Mouse (Mus musculus) hindbrain, embryonic 10.5 days (tissue): Measurements from ENCODE around the gene Olfr1383. TPM values are rescaled to one million over a fixed set of nuclear protein-coding genes. Genes with fewer than 3 reads are reported as not detected.
"Not testable (repeated sequence)": the region's sequence is repeated elsewhere in the genome, so short reads cannot be mapped to it uniquely, and the experiment has no call there.

Experiments
- DNase-seq: peaks from one replicate; pipeline ENCODE4 v3.0.0-alpha.2; 2017; ENCODE audit warnings: low spot score
- H3K27ac ChIP-seq: fragments of 300-500 bp; sonication (generic); 2 replicates; pipeline ENCODE4 v1.5.1; 2016; ENCODE audit warnings: mild to moderate bottlenecking, moderate library complexity
- H3K27me3 ChIP-seq: fragments of 300-500 bp; sonication (generic); 2 replicates; pipeline ENCODE4 v1.6.1; 2016; ENCODE audit warnings: mild to moderate bottlenecking; ENCODE audit not compliant: poor library complexity, insufficient read depth, severe bottlenecking
- H3K36me3 ChIP-seq: fragments of 300-500 bp; sonication (generic); 2 replicates; pipeline ENCODE4 v1.6.1; 2016; ENCODE audit warnings: mild to moderate bottlenecking, moderate library complexity
- H3K4me1 ChIP-seq: fragments of 300-500 bp; sonication (generic); replicated peaks from 2 replicates; pipeline ENCODE4 v1.6.1; 2016; ENCODE audit warnings: mild to moderate bottlenecking
- H3K4me3 ChIP-seq: fragments of 300-500 bp; sonication (generic); 2 replicates; pipeline ENCODE4 v1.5.1; 2016; ENCODE audit warnings: mild to moderate bottlenecking, moderate library complexity
- H3K9me3 ChIP-seq: fragments of 300-500 bp; sonication (generic); 2 replicates; pipeline ENCODE4 v1.6.1; 2016; ENCODE audit warnings: mild to moderate bottlenecking, moderate library complexity
- WGBS: fragments of 180-500 bp; shearing (Covaris S2); methylation state at CpG from one replicate; pipeline ENCODE4 v1.1.7; 2016; 5-methylcytosine and 5-hydroxymethylcytosine counted together
- polyA plus RNA-seq: library from polyadenylated mRNA; unstranded; fragments of >200 nt; fragmentation: Nextera tagmentation; extraction: Ambion mirVana; gene quantifications from 2 replicates; pipeline ENCODE4 v1.2.1, GENCODE M21; 2016

The Olfr1383 gene
- not detected in 2 replicates for polyA plus RNA-seq

DNA sequence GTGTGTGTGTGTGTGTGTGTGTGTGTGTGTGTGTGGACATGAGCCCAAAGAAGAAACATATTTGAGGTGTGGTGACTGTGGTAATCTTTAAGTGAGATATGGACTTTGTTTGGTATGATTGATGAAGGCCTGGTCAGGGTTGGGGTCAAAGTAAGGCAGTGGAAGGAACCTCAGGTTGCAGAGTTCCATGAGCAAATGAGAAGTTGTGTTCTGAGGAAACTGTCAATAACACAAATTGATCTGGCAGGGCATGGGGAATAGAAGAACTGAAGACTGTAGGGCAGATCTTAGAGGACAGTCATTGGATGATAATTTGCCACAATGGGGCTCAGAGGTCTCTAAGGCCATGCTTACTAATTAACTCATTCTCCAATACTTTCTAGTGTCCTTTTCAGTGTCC, at the start of gene Olfr1383:
Gene Olfr1383 (plus strand): TSS at position 301 of the 400 bp plus-strand sequence.
- H3K9me3 ChIP-seq = no peaks in the 10 kb centered on the region
- no peaks in the 10 kb centered on the region for H3K36me3 ChIP-seq
- no peak for DNase-seq
- H3K27ac ChIP-seq = no peak within 1 kb of the TSS
- H3K27me3 ChIP-seq = no peaks in the 10 kb centered on the region
- H3K4me3 ChIP-seq = no peak within 1 kb of the TSS
- no peaks in the 10 kb centered on the region for H3K4me1 ChIP-seq

DNA sequence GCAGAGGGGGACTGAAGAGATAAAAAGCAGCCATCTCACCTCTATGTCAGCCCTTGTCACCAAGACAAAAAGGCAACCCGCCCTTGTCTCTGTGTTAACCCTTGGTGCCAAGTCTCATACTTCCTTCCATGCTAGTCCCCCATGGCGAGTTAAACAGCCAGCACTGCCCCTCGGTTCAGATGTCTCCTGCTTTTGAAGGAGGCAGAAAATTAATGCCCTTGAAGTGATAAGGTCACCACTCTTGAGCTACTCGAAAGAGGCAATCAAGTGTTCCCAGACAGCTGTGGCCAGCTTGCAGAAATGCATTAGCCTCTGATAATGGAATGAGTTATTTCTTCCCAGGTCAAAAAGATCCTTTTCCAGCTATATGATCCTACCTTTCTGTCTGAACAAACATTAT, 33.5 kb upstream of the Olfr1383 start:
- DNase-seq = no peak
- Histone ChIP-seq H3K27ac (no peak overlapping the region), H3K4me1 (no peaks in the 10 kb centered on the region), H3K4me3 (no peak overlapping the region), H3K36me3 (no peaks in the 10 kb centered on the region), H3K27me3 (no peaks in the 10 kb centered on the region), H3K9me3 (no peaks in the 10 kb centered on the region)
- 67% methylated on average over 4 of the region's 4 CpGs for WGBS

DNA sequence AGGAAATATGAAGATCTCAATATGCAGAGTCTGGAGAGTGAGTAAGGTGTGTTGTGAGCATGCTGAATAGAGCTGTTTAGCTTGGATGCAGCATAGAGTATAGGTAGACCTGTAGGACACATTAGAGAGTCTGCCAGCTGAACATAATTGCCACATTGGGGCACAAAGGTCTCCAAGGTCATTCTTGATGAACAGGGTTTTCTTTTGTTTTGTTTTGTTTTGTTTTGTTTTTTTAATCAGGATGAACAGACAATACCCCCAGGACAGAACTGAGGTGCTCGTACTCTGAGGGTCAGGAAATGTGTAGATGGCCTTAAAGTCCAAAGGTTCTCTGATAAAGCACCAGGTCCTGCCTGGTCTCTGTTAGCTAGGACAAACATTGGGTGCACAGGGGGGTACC, 30.7 kb upstream of the Olfr1383 start, which contains the start of gene Olfr1385:
Gene Olfr1385 (plus strand): TSS at position 301 of the 400 bp plus-strand sequence.
- H3K27me3 ChIP-seq, H3K4me1 ChIP-seq, H3K9me3 ChIP-seq, H3K27ac ChIP-seq, DNase-seq, H3K4me3 ChIP-seq, H3K36me3 ChIP-seq: not testable (repeated sequence)
- 73% methylated on average over 1 of the region's 1 CpGs for WGBS

- DNase-seq = no peak
- no peak overlapping the region for H3K27ac ChIP-seq
- no peaks in the 10 kb centered on the region for H3K27me3 ChIP-seq
- H3K36me3 ChIP-seq = no peaks in the 10 kb centered on the region
- H3K9me3 ChIP-seq = no peaks in the 10 kb centered on the region
- H3K4me3 ChIP-seq = no peak overlapping the region
- H3K4me1 ChIP-seq = no peaks in the 10 kb centered on the region
- WGBS = 79% methylated on average over 5 of the region's 5 CpGs
Measured at GRCm38 (mm10) chr11:49518086-49518485, 1.4 kb upstream of the Olfr1383 start.

- H3K9me3 ChIP-seq = no peaks in the 10 kb centered on the region
- H3K36me3 ChIP-seq = no peaks in the 10 kb centered on the region
- no peak for DNase-seq
- H3K27me3 ChIP-seq = no peaks in the 10 kb centered on the region
- WGBS = 83% methylated on average over 3 of the region's 3 CpGs
- no peak within 1 kb of the TSS for H3K4me3 ChIP-seq
- no peaks in the 10 kb centered on the region for H3K4me1 ChIP-seq
- H3K27ac ChIP-seq = no peak within 1 kb of the TSS
Measured at GRCm38 (mm10) chr11:49527947-49528346, 8.5 kb downstream of the Olfr1383 start, which contains the start of gene Olfr1382. TSS of gene Olfr1382 (plus strand) at chr11:49528247.

- no peaks in the 10 kb centered on the region for H3K4me1 ChIP-seq
- no peaks in the 10 kb centered on the region for H3K27me3 ChIP-seq
- no peak overlapping the region for H3K4me3 ChIP-seq
- H3K9me3 ChIP-seq = no peaks in the 10 kb centered on the region
- H3K27ac ChIP-seq = no peak overlapping the region
- no peak for DNase-seq
- H3K36me3 ChIP-seq = no peaks in the 10 kb centered on the region
Measured at GRCm38 (mm10) chr11:49532761-49533160, 13.3 kb downstream of the Olfr1383 start.

DNA sequence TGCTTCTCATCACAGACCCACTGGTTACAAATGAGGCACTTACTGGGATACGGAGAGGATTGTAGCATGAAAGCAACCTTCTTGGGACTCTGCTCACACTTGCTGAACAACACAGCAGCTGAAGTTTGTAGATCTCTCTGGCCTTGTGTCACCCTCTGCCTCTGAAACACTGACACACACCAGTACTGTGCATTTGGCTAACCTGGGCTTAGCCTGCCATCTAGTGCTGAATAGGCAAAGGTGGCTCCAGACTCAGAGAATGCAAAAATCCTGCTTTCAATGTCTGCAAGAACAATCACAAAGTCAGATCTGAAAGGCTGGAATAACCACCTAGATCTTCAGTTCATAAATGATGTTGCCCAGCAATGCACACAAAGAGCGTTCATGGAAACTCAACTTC, 17.2 kb downstream of the Olfr1383 start:
- not testable (repeated sequence) for H3K27me3 ChIP-seq, H3K27ac ChIP-seq, H3K9me3 ChIP-seq, H3K36me3 ChIP-seq, H3K4me3 ChIP-seq, DNase-seq, H3K4me1 ChIP-seq
- WGBS = 84% methylated on average over 2 of the region's 2 CpGs

DNA sequence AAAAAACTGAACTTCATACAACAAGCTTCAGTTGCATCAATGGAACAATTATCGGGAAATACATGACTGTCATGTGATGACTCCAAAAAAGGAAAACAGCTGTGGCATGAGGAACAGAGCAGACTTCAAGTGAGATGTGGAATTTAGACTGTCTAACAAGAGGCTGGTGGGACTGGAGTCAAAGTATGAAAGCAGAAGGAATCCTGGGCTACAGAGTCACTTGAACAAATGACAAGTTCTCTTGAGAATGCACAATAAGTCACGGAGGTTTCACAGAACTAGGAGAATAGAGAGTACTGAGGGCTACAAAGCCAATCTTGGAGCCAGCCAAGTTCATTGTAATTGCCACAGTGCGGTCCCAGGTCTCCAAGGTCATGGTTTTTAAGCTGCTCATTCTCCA, 23.7 kb downstream of the Olfr1383 start, which contains the start of gene Olfr1381:
Gene Olfr1381 (plus strand): TSS at position 301 of the 400 bp plus-strand sequence.
- not testable (repeated sequence) for H3K27me3 ChIP-seq, DNase-seq, H3K4me1 ChIP-seq, H3K9me3 ChIP-seq, H3K36me3 ChIP-seq, H3K27ac ChIP-seq, H3K4me3 ChIP-seq
- 68% methylated on average over 3 of the region's 3 CpGs for WGBS

DNA sequence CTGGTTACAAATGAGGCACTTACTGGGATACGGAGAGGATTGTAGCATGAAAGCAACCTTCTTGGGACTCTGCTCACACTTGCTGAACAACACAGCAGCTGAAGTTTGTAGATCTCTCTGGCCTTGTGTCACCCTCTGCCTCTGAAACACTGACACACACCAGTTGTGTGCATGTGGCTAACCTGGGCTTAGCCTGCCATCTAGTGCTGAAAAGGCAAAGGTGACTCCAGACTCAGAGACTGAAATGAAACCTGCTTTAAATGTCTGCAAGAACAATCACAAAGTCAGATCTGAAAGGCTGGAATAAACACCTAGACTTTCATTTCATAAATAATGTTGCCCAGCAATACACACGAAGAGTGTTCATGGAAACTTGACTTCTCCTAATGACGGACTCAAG, 34.6 kb downstream of the Olfr1383 start:
- not testable (repeated sequence) for H3K27me3 ChIP-seq, H3K9me3 ChIP-seq, H3K27ac ChIP-seq, H3K4me3 ChIP-seq, DNase-seq, H3K36me3 ChIP-seq, H3K4me1 ChIP-seq
- WGBS = 78% methylated on average over 3 of the region's 3 CpGs

DNA sequence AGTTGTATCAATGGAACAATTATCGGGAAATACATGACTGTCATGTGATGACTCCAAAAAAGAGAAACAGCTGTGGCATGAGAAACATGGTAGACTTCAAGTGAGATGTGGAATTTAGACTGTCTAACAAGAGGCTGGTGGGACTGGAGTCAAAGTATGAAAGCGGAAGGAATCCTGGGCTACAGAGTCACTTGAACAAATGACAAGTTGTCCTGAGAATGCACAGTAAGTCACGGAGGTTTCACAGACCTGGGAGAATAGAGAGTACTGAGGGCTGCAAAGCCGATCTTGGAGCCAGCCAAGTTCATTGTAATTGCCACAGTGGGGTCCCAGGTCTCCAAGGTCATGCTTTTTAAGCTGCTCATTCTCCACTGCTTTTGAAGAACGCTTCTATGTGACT, 37.1 kb downstream of the Olfr1383 start, which contains the start of gene Olfr1380:
Gene Olfr1380 (plus strand): TSS at position 301 of the 400 bp plus-strand sequence.
- DNase-seq, H3K27ac ChIP-seq, H3K9me3 ChIP-seq, H3K27me3 ChIP-seq, H3K4me1 ChIP-seq, H3K36me3 ChIP-seq, H3K4me3 ChIP-seq: not testable (repeated sequence)
- 69% methylated on average over 5 of the region's 5 CpGs for WGBS

- 36% methylated on average over 2 of the region's 2 CpGs for WGBS
- not testable (repeated sequence) for H3K9me3 ChIP-seq, H3K4me1 ChIP-seq, H3K36me3 ChIP-seq, H3K27me3 ChIP-seq, H3K4me3 ChIP-seq, DNase-seq, H3K27ac ChIP-seq
Measured at GRCm38 (mm10) chr11:49575054-49575453, 55.6 kb downstream of the Olfr1383 start.

Other genes starting within 250 kb of the Olfr1383 start
- not detected in 2 replicates for gene Olfr1393, start 241.3 kb upstream of the Olfr1383 start, polyA plus RNA-seq
- gene Olfr1392, start 234.4 kb upstream of the Olfr1383 start, polyA plus RNA-seq = 0.10 TPM in 1 of 2 replicates, not detected in the other
- not detected in 2 replicates for gene Olfr10, start 214.9 kb upstream of the Olfr1383 start, polyA plus RNA-seq
- not detected in 2 replicates for gene Olfr1391, start 196.9 kb upstream of the Olfr1383 start, polyA plus RNA-seq
- gene Olfr1390, start 184.5 kb upstream of the Olfr1383 start, polyA plus RNA-seq = not detected in 2 replicates
- not detected in 2 replicates for gene Olfr1389, start 96.6 kb upstream of the Olfr1383 start, polyA plus RNA-seq
- 0.05 and 0.16 TPM in 2 replicates for gene Olfr1388, start 83.0 kb upstream of the Olfr1383 start, polyA plus RNA-seq
- not detected in 2 replicates for gene Olfr1387, start 64.3 kb upstream of the Olfr1383 start, polyA plus RNA-seq
- not detected in 2 replicates for gene Olfr1386, start 54.6 kb upstream of the Olfr1383 start, polyA plus RNA-seq
- gene Olfr1385, start 30.6 kb upstream of the Olfr1383 start, polyA plus RNA-seq = not detected in 2 replicates
- gene Olfr1384, start 12.9 kb upstream of the Olfr1383 start, polyA plus RNA-seq = not detected in 2 replicates
- not detected in 2 replicates for gene Olfr1382, start 8.6 kb downstream of the Olfr1383 start, polyA plus RNA-seq
- not detected in 2 replicates for gene Olfr1381, start 23.8 kb downstream of the Olfr1383 start, polyA plus RNA-seq
- gene Olfr1380, start 37.2 kb downstream of the Olfr1383 start, polyA plus RNA-seq = not detected in 2 replicates
- gene Flt4, start 89.6 kb downstream of the Olfr1383 start, polyA plus RNA-seq = 4.3 and 5.4 TPM in 2 replicates
- gene Scgb3a1, start 144.0 kb downstream of the Olfr1383 start, polyA plus RNA-seq = not detected in 2 replicates
- gene Cnot6, start 193.1 kb downstream of the Olfr1383 start, polyA plus RNA-seq = 57.3 and 60.8 TPM in 2 replicates